Mouse (Mus musculus) frontal cortex, postnatal 25 days (tissue): ENCODE results near the gene Spaca3.

Experiments
- DNase-seq, 2 experiments: peaks; one replicate each; pipeline ENCODE4 v3.0.0; 2022; ENCODE audit warnings: low spot score in 2 of 2

The Spaca3 gene

GRCm38 (mm10) chr11:80872509-80873474, 14.6 kb downstream of the Spaca3 start:
- peak; percentile 40 to 46 for DNase-seq

GRCm38 (mm10) chr11:80877131-80877651, 19.0 kb downstream of the Spaca3 start:
- no peak for DNase-seq

- no peak for DNase-seq
Observed at GRCm38 (mm10) chr11:80878026-80878425, 19.9 kb downstream of the Spaca3 start.

GRCm38 (mm10) chr11:80882229-80882810, 24.2 kb downstream of the Spaca3 start:
- DNase-seq, result no peak

- no peak for DNase-seq
Observed at GRCm38 (mm10) chr11:80884521-80885231, 26.5 kb downstream of the Spaca3 start.

- DNase-seq, result no peak
Observed at GRCm38 (mm10) chr11:80886365-80886764, 28.2 kb downstream of the Spaca3 start.

- DNase-seq, result no peak
Observed at GRCm38 (mm10) chr11:80887021-80887420, 28.9 kb downstream of the Spaca3 start.

- DNase-seq, result no peak
Observed at GRCm38 (mm10) chr11:80889336-80890063, 31.3 kb downstream of the Spaca3 start.

GRCm38 (mm10) chr11:80895853-80896252, 37.7 kb downstream of the Spaca3 start:
- no peak for DNase-seq

GRCm38 (mm10) chr11:80900555-80900954, 42.4 kb downstream of the Spaca3 start:
- DNase-seq, result no peak

- no peak for DNase-seq
Observed at GRCm38 (mm10) chr11:80902664-80903063, 44.5 kb downstream of the Spaca3 start.

- no peak for DNase-seq
Observed at GRCm38 (mm10) chr11:80903426-80903825, 45.3 kb downstream of the Spaca3 start.

GRCm38 (mm10) chr11:80904559-80904958, 46.4 kb downstream of the Spaca3 start:
- DNase-seq, result no peak

- DNase-seq, result peak; percentile 56 to 58
Observed at GRCm38 (mm10) chr11:80906456-80906855, 48.3 kb downstream of the Spaca3 start.

- DNase-seq, result no peak
Observed at GRCm38 (mm10) chr11:80907820-80908219, 49.7 kb downstream of the Spaca3 start.

GRCm38 (mm10) chr11:80912721-80913120, 54.6 kb downstream of the Spaca3 start:
- no peak for DNase-seq

- DNase-seq, result no peak
Observed at GRCm38 (mm10) chr11:80913408-80914024, 55.4 kb downstream of the Spaca3 start.
